Mouse (Mus musculus) heart, embryonic 16.5 days (tissue): ENCODE data around the gene Prdm1. TPM values are rescaled to one million over a fixed set of nuclear protein-coding genes. Genes with fewer than 3 reads are reported as not detected.

Experiments
- ATAC-seq: fragments of 200-750 bp; cut with Nextera tagmentation; replicated peaks from 2 replicates; pipeline ENCODE4 v1.8.0; 2017; ENCODE audit warnings: moderate number of reproducible peaks; ENCODE audit not compliant: insufficient read depth, low FRiP score; ENCODE audit errors: extremely low read depth
- H3K27ac ChIP-seq: fragments of 300-500 bp; sonication (generic); 2 replicates; pipeline ENCODE4 v1.5.1; 2014; ENCODE audit warnings: mild to moderate bottlenecking, low read length, control low read depth, moderate library complexity
- H3K27me3 ChIP-seq: fragments of 300-500 bp; sonication (generic); 2 replicates; pipeline ENCODE4 v1.6.1; 2014; ENCODE audit warnings: low read length, mixed read lengths; ENCODE audit not compliant: control insufficient read depth, insufficient read depth
- H3K36me3 ChIP-seq: fragments of 300-500 bp; sonication (generic); 2 replicates; pipeline ENCODE4 v1.6.1; 2014; ENCODE audit not compliant: control insufficient read depth, insufficient read depth
- H3K4me1 ChIP-seq: fragments of 300-500 bp; sonication (generic); 2 replicates; pipeline ENCODE4 v1.6.1; 2014; ENCODE audit warnings: low read length, mixed read lengths; ENCODE audit not compliant: control insufficient read depth, insufficient read depth
- H3K4me2 ChIP-seq: fragments of 300-500 bp; sonication (generic); 2 replicates; pipeline ENCODE4 v1.6.1; 2014; ENCODE audit warnings: low read depth, mild to moderate bottlenecking, control low read depth, low read length
- H3K4me3 ChIP-seq: fragments of 300-500 bp; sonication (generic); 2 replicates; pipeline ENCODE4 v1.5.1; 2014; ENCODE audit warnings: mild to moderate bottlenecking, control low read depth, low read length
- H3K9ac ChIP-seq: fragments of 300-500 bp; sonication (generic); 2 replicates; pipeline ENCODE4 v1.6.1; 2014; ENCODE audit warnings: low read length, control low read depth
- H3K9me3 ChIP-seq: fragments of 300-500 bp; sonication (generic); replicated peaks from 2 replicates; pipeline ENCODE4 v1.6.1; 2016; ENCODE audit warnings: low read length; ENCODE audit not compliant: control insufficient read depth
- WGBS: fragments of 180-500 bp; shearing (Covaris S2); extraction: QIAGEN DNeasy Blood & Tissue Kit; methylation state at CpG from one replicate; pipeline ENCODE4 v1.1.7; 2014; 5-methylcytosine and 5-hydroxymethylcytosine counted together
- polyA plus RNA-seq: library from polyadenylated mRNA; unstranded; fragments of >200 nt; fragmentation: Nextera tagmentation; extraction: Ambion mirVana; gene quantifications from 2 replicates; pipeline ENCODE4 v1.2.1, GENCODE M21; 2015

Gene Prdm1
- polyA plus RNA-seq, 1 experiment from 2014 or later, result 0.98 TPM

- Histone ChIP-seq H3K36me3 (no peaks in the 10 kb centered on the region), H3K4me2 (no peak overlapping the region), H3K4me1 (no peaks in the 10 kb centered on the region), H3K27me3 (no peaks in the 10 kb centered on the region), H3K9me3 (no peaks in the 10 kb centered on the region), H3K4me3 (no peak overlapping the region), H3K9ac (no peak overlapping the region), H3K27ac (no peak overlapping the region)
- ATAC-seq, result no peak
- WGBS, result 55% methylated on average over 6 of the region's 6 CpGs
Observed at GRCm38 (mm10) chr10:44425013-44425412, 103.3 kb downstream of the Prdm1 start.

- no peak overlapping the region for H3K27ac ChIP-seq
- no peaks in the 10 kb centered on the region for H3K9me3 ChIP-seq
- WGBS, result 57% methylated on average over 1 of the region's 1 CpGs
- no peaks in the 10 kb centered on the region for H3K4me1 ChIP-seq
- no peak overlapping the region for H3K9ac ChIP-seq
- H3K36me3 ChIP-seq, result no peaks in the 10 kb centered on the region
- ATAC-seq, result no peak
- no peak overlapping the region for H3K4me2 ChIP-seq
- no peak overlapping the region for H3K4me3 ChIP-seq
- H3K27me3 ChIP-seq, result no peaks in the 10 kb centered on the region
Observed at GRCm38 (mm10) chr10:44421896-44422295, 106.4 kb downstream of the Prdm1 start.

DNA sequence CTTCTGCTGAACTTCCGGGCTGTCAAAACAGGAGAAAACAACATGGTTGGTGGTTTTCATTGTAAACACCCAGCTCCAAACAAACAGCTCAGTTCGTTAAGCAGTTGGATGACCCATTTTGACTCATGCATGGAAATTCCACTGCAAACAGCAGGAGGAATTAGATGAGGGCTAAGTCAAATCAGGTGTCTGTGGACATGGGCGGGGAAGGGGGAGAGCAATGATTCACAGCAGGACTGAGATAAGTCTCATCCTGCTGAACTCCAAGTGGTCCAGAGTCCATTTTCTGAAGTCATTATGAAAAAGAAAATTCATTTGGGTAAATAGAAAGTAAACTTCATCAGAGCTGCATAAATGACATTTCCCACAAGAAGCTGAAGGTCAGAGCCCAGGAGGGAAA lies 108.1 kb downstream of the Prdm1 start:
- Histone ChIP-seq H3K36me3 (no peaks in the 10 kb centered on the region), H3K4me1 (no peaks in the 10 kb centered on the region), H3K9me3 (no peaks in the 10 kb centered on the region), H3K9ac (no peak overlapping the region), H3K4me3 (no peak overlapping the region), H3K27ac (no peak overlapping the region), H3K27me3 (no peaks in the 10 kb centered on the region), H3K4me2 (no peak overlapping the region)
- no peak for ATAC-seq
- 78% methylated on average over 3 of the region's 3 CpGs for WGBS

DNA sequence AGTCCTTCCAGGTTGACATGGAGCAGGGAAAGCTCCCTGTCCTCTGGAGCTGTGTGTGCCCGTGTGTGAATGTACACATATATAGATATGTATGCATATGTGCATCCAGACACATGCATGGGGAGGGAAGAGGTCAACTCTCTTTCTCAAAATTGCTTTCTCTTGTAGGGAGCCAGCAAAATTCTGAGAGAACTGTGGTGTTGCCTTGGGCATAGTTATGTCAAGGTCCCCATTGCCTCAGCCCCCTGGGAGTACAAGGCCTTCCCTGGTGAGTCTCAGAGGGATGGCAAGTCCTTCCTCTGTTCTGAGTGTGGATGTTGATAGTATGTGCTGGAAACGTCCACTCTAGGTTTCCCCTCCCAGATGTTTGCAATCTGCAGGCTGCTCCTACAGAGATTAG lies 109.4 kb downstream of the Prdm1 start:
- H3K27me3 ChIP-seq, result no peaks in the 10 kb centered on the region
- 59% methylated on average over 2 of the region's 2 CpGs for WGBS

DNA sequence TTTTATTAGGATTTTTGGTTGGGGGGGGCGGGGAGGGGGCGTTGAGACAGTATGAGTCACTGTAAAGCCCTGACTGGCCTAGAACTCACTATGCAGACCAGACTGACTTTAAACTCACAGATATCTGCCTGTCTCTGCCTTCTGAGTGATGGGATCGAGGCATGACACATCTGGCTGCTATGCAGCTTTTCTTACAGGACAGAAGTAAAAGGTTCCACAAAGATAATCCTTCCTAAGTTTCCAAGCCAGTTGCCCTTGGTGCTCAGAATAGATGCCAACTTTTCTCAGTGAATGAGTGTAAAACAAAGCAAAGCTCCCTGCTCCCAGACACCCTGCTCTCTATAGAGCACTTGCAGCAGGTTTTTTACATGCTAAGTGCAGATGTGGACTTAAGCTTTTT lies 112.7 kb downstream of the Prdm1 start:
- Histone ChIP-seq H3K4me1 (no peaks in the 10 kb centered on the region), H3K27ac (no peak overlapping the region), H3K27me3 (no peaks in the 10 kb centered on the region), H3K36me3 (no peaks in the 10 kb centered on the region), H3K9ac (no peak overlapping the region), H3K4me2 (no peak overlapping the region), H3K9me3 (no peaks in the 10 kb centered on the region), H3K4me3 (no peak overlapping the region)
- ATAC-seq, result no peak
- WGBS, result 71% methylated on average over 3 of the region's 3 CpGs

More for the DNA sequence above, 109.4 kb downstream of the Prdm1 start:
- H3K36me3 ChIP-seq, result no peaks in the 10 kb centered on the region
- no peaks in the 10 kb centered on the region for H3K9me3 ChIP-seq
- H3K4me3 ChIP-seq, result no peak overlapping the region
- no peak overlapping the region for H3K27ac ChIP-seq
- ATAC-seq, result no peak
- no peak overlapping the region for H3K9ac ChIP-seq
- no peaks in the 10 kb centered on the region for H3K4me1 ChIP-seq
- no peak overlapping the region for H3K4me2 ChIP-seq

GRCm38 (mm10) chr10:44409958-44410357 lies 118.3 kb downstream of the Prdm1 start:
- Histone ChIP-seq H3K4me1 (no peaks in the 10 kb centered on the region), H3K4me2 (no peak overlapping the region), H3K4me3 (no peak overlapping the region), H3K36me3 (no peaks in the 10 kb centered on the region), H3K27ac (no peak overlapping the region), H3K27me3 (no peaks in the 10 kb centered on the region), H3K9me3 (no peaks in the 10 kb centered on the region), H3K9ac (no peak overlapping the region)
- ATAC-seq, result no peak
- WGBS, result 80% methylated on average over 11 of the region's 11 CpGs

DNA sequence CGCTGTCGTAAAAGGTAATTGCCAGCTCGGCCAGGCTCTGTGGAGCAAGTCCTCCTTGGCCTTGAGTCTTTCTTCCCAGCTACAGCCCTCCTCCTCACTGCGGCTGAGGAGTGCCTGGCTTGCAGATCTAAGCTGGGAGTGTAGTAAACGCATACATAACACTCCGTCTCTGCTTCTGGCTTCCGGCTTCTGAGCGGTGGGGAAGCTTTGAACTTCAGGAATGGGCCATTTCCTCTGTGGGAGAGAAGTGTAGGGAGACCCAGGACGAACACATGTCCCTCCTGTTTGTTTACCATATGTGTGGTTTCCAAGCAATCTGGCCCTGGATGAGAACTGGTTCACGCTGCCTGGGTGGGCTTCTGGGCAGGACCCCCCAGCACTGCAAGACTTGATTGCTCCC lies 119.2 kb downstream of the Prdm1 start:
- Histone ChIP-seq H3K27me3 (no peaks in the 10 kb centered on the region), H3K36me3 (no peaks in the 10 kb centered on the region), H3K4me2 (no peak overlapping the region), H3K4me1 (no peaks in the 10 kb centered on the region), H3K4me3 (no peak overlapping the region), H3K27ac (no peak overlapping the region), H3K9ac (no peak overlapping the region), H3K9me3 (no peaks in the 10 kb centered on the region)
- 64% methylated on average over 10 of the region's 10 CpGs for WGBS
- no peak for ATAC-seq

DNA sequence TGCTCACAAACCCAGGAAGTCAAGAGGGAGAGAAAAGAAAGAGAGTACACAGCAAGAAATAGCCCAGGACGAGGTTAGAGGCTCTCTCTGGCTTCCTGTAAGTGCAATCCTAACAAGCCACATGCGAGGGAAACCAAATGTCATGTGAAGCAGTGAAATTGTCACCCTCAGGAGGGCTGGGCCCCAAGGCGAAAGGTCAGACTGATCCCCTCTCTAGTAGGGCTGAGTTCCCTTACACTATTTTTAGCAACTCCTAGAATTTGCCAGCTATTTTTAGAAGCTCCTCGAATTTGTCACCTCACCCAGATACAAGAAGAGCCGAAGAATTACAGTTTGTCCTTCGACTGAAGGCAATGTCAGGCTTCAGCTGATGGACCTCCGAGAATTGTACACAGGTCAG lies 124.9 kb downstream of the Prdm1 start:
- WGBS, result 28% methylated on average over 7 of the region's 7 CpGs
- 0 out of 2 replicates have a peak overlapping the region, but pooled peaks have one; percentile 14 for H3K27ac ChIP-seq
- no peaks in the 10 kb centered on the region for H3K36me3 ChIP-seq
- no peaks in the 10 kb centered on the region for H3K9me3 ChIP-seq
- no peak overlapping the region for H3K9ac ChIP-seq
- no peak overlapping the region for H3K4me2 ChIP-seq
- H3K4me1 ChIP-seq, result peaks cover 20% of the 10 kb centered on the region
- H3K27me3 ChIP-seq, result no peaks in the 10 kb centered on the region
- ATAC-seq, result peak; percentile 41
- no peak overlapping the region for H3K4me3 ChIP-seq

DNA sequence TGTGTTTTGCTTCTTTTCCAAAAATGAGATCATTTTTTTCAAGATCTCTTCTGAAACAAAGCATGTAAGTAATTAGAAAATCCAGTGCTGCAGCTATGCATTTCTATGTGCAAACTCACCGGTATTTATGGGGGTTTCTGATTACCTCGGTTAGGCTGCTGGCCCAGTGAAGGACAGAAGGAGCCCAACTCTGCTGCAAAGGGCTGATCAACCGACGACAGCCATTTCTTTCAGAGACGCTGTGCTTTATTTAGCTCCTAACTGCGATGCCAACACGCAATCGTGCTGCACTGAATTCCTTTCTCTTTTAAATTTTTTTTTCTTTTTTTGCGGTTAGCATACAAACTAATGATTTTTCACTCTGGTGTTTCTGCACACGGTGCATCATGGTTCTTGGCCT lies 126.7 kb downstream of the Prdm1 start:
- ATAC-seq, result no peak
- H3K27me3 ChIP-seq, result no peaks in the 10 kb centered on the region
- no peaks in the 10 kb centered on the region for H3K36me3 ChIP-seq
- H3K4me3 ChIP-seq, result no peak overlapping the region
- H3K27ac ChIP-seq, result no peak overlapping the region
- peaks cover 20% of the 10 kb centered on the region for H3K4me1 ChIP-seq
- peak overlapping the region; percentile 25; the same call in 1 of the 2 replicates for H3K4me2 ChIP-seq
- H3K9me3 ChIP-seq, result no peaks in the 10 kb centered on the region
- H3K9ac ChIP-seq, result no peak overlapping the region
- WGBS, result 48% methylated on average over 10 of the region's 10 CpGs

DNA sequence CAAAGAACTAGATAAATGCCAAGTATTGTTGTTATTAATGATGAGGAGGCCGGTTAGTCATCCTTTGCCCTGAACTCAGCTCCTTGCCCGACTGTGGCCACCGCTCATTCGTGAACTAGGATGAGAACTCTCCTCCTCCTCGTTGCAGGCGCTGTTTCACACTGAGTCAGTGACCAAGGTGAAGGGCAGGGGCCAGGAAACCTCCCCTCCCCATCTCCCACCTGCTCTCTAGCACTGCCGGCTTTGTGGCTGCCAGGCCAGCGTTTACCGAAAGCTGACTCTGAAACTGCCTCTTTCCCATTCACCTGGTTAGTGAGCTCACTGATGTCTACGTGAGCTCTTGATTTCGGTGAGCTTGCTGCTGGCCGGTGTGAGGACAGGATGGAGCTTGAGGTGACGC lies 127.7 kb downstream of the Prdm1 start:
- no peak for ATAC-seq
- Histone ChIP-seq H3K9me3 (no peaks in the 10 kb centered on the region), H3K4me1 (peaks cover 20% of the 10 kb centered on the region), H3K4me2 (no peak overlapping the region), H3K4me3 (no peak overlapping the region), H3K27me3 (no peaks in the 10 kb centered on the region), H3K36me3 (no peaks in the 10 kb centered on the region), H3K27ac (no peak overlapping the region), H3K9ac (no peak overlapping the region)
- WGBS, result 68% methylated on average over 13 of the region's 13 CpGs
